Mouse (Mus musculus) kidney, adult 2 months (tissue): ENCODE measurements around the gene AI413582.

Experiments
- CTCF ChIP-seq: fragments of 200-500 bp; conservative IDR thresholded peaks from 2 replicates; pipeline ENCODE4 v1.5.1; 2011; ENCODE audit warnings: low read depth, mild to moderate bottlenecking, control low read depth, low read length, moderate library complexity, mixed read lengths; ENCODE audit not compliant: insufficient read depth, insufficient read length
- POLR2A ChIP-seq: fragments of 200-500 bp; IDR thresholded peaks from one replicate; pipeline ENCODE4 v1.6.1; 2011; ENCODE audit warnings: low read depth, low read length, control low read depth

DNA sequence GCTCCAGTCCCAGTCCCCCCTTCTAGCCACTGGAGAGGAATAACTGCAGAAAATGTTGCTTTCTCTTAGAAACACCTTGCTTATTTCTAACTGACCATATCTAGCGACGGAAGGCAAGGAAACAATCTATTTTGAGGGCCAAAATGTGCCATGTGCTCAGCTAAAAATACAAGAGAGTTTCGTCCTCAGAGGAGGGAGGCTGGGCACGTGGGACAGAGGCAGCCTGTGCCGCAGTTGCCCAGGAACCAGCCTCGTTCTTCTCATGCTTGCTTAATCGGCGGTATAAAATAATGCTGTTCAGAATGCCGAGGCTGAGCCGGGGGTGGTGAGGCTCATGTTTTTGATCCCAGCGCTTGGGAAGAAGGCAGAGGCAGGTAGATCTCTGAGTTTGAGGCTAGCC lies 21.0 kb downstream of the AI413582 start:
- TF ChIP-seq CTCF (no peak), POLR2A (no peak)
